Mouse (Mus musculus): Measurements from ENCODE around the gene Ccdc183. TPM values are rescaled to one million over a fixed set of nuclear protein-coding genes. Genes with fewer than 3 reads are reported as not detected.

Gene Ccdc183
- polyA plus RNA-seq, 2 experiments: 0.08 TPM; not detected in 1

GRCm38 (mm10) chr2:25565741-25566140, 51.7 kb downstream of the Ccdc183 start:
- no peak for TF ChIP-seq CTCF (IDR thresholded peaks at IDR 0.05; ENCODE audit: low read depth)
- Histone ChIP-seq H3K27ac (no peak overlapping the region), H3K27me3 (ENCODE audit: control insufficient read depth, insufficient read depth, low read length) (no peaks in the 10 kb centered on the region), H3K4me2 (ENCODE audit: low read depth) (no peak overlapping the region), H3K4me1 (replicated peaks; ENCODE audit: control insufficient read depth in 2 of 2, insufficient read depth in 2 of 2, low read length in 1 of 2) (no peaks in the 10 kb centered on the region), H3K9me3 (ENCODE audit: control insufficient read depth, low read length) (no peaks in the 10 kb centered on the region), H3K9ac (replicated peaks) (no peak overlapping the region), H3K4me3 (ENCODE audit: insufficient read depth in 1 of 2, low read depth in 2 of 2, low read length in 2 of 2) (no peak overlapping the region), H3K36me3 (replicated peaks; ENCODE audit: control insufficient read depth, insufficient read depth, low read depth) (peaks cover 23% of the 10 kb centered on the region)
- 83% methylated on average over 8 of the region's 8 CpGs for WGBS (ENCODE audit: insufficient replicate concordance)
- DNase-seq (ENCODE audit: low read depth in 3 of 3, low spot score in 3 of 3) (no peak), ATAC-seq (ENCODE audit: insufficient read depth) (no peak)

DNA sequence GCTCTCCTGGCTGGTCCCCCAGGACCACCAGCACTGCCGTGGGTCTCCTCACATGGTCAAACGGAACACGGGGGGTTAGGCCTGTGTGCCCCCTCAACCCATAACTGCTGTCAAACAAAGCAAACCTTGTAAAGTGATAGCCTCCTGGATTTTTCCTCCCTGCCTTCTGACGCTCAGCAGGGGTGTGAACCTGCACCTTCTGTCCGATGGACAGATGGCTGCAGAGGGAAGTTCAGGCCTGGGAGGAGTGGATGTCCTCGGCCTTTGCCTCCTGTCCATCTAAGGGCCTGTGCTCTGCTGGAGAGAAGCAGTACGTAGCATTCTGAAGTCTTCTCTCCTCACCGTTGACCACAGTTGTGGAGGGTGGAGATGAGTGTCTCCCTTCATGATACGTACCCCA, 55.5 kb downstream of the Ccdc183 start:
- Histone ChIP-seq H3K27ac (no peak overlapping the region), H3K4me3 (ENCODE audit: insufficient read depth in 1 of 2, low read depth in 2 of 2, low read length in 2 of 2) (no peak overlapping the region), H3K27me3 (ENCODE audit: control insufficient read depth, insufficient read depth, low read length) (no peaks in the 10 kb centered on the region), H3K9ac (replicated peaks) (no peak overlapping the region), H3K36me3 (replicated peaks; ENCODE audit: control insufficient read depth, insufficient read depth, low read depth) (peaks cover 33% of the 10 kb centered on the region), H3K4me1 (replicated peaks; ENCODE audit: control insufficient read depth in 2 of 2, insufficient read depth in 2 of 2, low read length in 1 of 2) (peaks cover 8 to 12% of the 10 kb centered on the region in 2 experiments), H3K9me3 (ENCODE audit: control insufficient read depth, low read length) (no peaks in the 10 kb centered on the region), H3K4me2 (ENCODE audit: low read depth) (no peak overlapping the region)
- TF ChIP-seq CTCF (IDR thresholded peaks at IDR 0.05; ENCODE audit: low read depth): no peak
- TF ChIP-seq EP300 (IDR thresholded peaks at IDR 0.05; ENCODE audit: low read depth): no peak
- WGBS (ENCODE audit: insufficient replicate concordance): 79% methylated on average over 9 of the region's 9 CpGs
- ATAC-seq (ENCODE audit: insufficient read depth): no peak
- DNase-seq (ENCODE audit: low read depth in 3 of 3, low spot score in 3 of 3): no peak

DNA sequence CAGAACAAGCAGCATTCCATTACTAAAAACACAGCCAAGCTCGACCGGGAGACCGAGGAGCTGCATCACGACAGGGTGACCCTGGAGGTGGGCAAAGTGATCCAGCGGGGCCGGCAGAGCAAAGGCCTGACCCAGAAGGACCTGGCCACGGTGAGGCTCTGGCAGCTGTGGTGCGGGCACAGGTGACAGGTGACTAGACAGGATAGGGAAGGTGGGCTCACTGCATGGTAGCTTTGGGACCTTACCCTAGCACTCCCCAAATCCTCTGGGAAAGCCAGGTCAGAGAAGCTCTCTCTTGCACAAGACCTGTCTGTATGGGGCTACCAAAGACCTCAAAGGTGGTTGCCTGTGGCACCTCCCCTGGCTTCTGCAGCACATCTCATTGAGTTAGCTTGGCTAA, 56.9 kb downstream of the Ccdc183 start:
- no peak for DNase-seq (ENCODE audit: low read depth in 3 of 3, low spot score in 3 of 3)
- ATAC-seq (ENCODE audit: insufficient read depth): no peak
- H3K27me3 ChIP-seq (ENCODE audit: control insufficient read depth, insufficient read depth, low read length): no peaks in the 10 kb centered on the region
- no peak overlapping the region for H3K4me3 ChIP-seq (ENCODE audit: insufficient read depth in 1 of 2, low read depth in 2 of 2, low read length in 2 of 2)
- H3K4me1 ChIP-seq (replicated peaks; ENCODE audit: control insufficient read depth in 2 of 2, insufficient read depth in 2 of 2, low read length in 1 of 2): peaks cover 8 to 16% of the 10 kb centered on the region in 2 experiments
- no peaks in the 10 kb centered on the region for H3K9me3 ChIP-seq (ENCODE audit: control insufficient read depth, low read length)
- WGBS (ENCODE audit: insufficient replicate concordance): 93% methylated on average over 8 of the region's 8 CpGs
- no peak overlapping the region for H3K27ac ChIP-seq
- TF ChIP-seq CTCF (IDR thresholded peaks at IDR 0.05; ENCODE audit: low read depth): no peak
- TF ChIP-seq EP300 (IDR thresholded peaks at IDR 0.05; ENCODE audit: low read depth): no peak
- H3K4me2 ChIP-seq (ENCODE audit: low read depth): no peak overlapping the region
- no peak overlapping the region for H3K9ac ChIP-seq (replicated peaks)
- H3K36me3 ChIP-seq (replicated peaks; ENCODE audit: control insufficient read depth, insufficient read depth, low read depth): peaks cover 33% of the 10 kb centered on the region

DNA sequence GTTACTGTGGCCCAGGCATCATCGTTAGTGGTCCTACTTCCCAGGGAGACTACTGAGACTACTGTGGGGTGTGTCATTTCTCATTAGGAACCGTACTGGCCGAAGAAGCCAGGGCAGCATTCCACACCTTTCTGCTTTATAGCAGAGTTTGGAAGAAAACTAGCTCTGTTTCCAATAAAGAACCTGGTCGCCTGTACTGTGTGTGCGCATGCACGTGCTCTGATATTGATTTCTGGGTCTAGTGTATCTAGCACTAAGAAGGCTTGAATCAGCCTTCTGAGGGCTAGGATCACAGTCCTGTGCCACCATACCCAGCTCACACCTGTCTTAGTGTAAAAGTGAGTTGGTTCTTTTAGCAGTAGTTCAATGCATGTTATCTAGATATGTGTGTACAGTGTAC, 58.7 kb downstream of the Ccdc183 start:
- Histone ChIP-seq H3K4me3 (ENCODE audit: insufficient read depth in 1 of 2, low read depth in 2 of 2, low read length in 2 of 2) (peak overlapping the region; percentile 73 to 92), H3K4me2 (ENCODE audit: low read depth) (peak overlapping the region; percentile 99), H3K9me3 (ENCODE audit: control insufficient read depth, low read length) (no peaks in the 10 kb centered on the region), H3K9ac (replicated peaks) (peak overlapping the region; percentile 84), H3K4me1 (replicated peaks; ENCODE audit: control insufficient read depth in 2 of 2, insufficient read depth in 2 of 2, low read length in 1 of 2) (peaks cover 8 to 16% of the 10 kb centered on the region in 2 experiments), H3K27me3 (ENCODE audit: control insufficient read depth, insufficient read depth, low read length) (no peaks in the 10 kb centered on the region), H3K27ac (no peak overlapping the region), H3K36me3 (replicated peaks; ENCODE audit: control insufficient read depth, insufficient read depth, low read depth) (peaks cover 31% of the 10 kb centered on the region)
- ATAC-seq (ENCODE audit: insufficient read depth) (no peak), DNase-seq (ENCODE audit: low read depth in 3 of 3, low spot score in 3 of 3) (no peak)
- 71% methylated on average over 6 of the region's 6 CpGs for WGBS (ENCODE audit: insufficient replicate concordance)
- TF ChIP-seq EP300 (IDR thresholded peaks at IDR 0.05; ENCODE audit: low read depth) (no peak), CTCF (IDR thresholded peaks at IDR 0.05; ENCODE audit: low read depth) (no peak)

Other genes with a start within 250 kb of the Ccdc183 start
Only the 30 nearest of the 33 such genes appear.
- gene Entpd2, start 221.8 kb downstream of the Ccdc183 start, polyA plus RNA-seq (2012; rRNA removed): 0.18 and 0.30 TPM in 2 replicates
- gene Entpd2, start 221.8 kb downstream of the Ccdc183 start, polyA plus RNA-seq (2014; fragmentation: Nextera tagmentation; extraction: Ambion mirVana): 0.23 TPM in 1 of 2 replicates, not detected in the other
- 3.4 and 3.9 TPM in 2 replicates for gene Npdc1, start 218.3 kb downstream of the Ccdc183 start, polyA plus RNA-seq (2012; rRNA removed)
- gene Npdc1, start 218.3 kb downstream of the Ccdc183 start, polyA plus RNA-seq (2014; fragmentation: Nextera tagmentation; extraction: Ambion mirVana): 2.4 and 2.7 TPM in 2 replicates
- 0.55 and 0.58 TPM in 2 replicates for gene Fut7, start 194.4 kb downstream of the Ccdc183 start, polyA plus RNA-seq (2012; rRNA removed)
- gene Fut7, start 194.4 kb downstream of the Ccdc183 start, polyA plus RNA-seq (2014; fragmentation: Nextera tagmentation; extraction: Ambion mirVana): 0.34 and 0.90 TPM in 2 replicates
- gene Abca2, start 189.0 kb downstream of the Ccdc183 start, polyA plus RNA-seq (2012; rRNA removed): 2.4 and 2.5 TPM in 2 replicates
- 0.91 and 1.1 TPM in 2 replicates for gene Abca2, start 189.0 kb downstream of the Ccdc183 start, polyA plus RNA-seq (2014; fragmentation: Nextera tagmentation; extraction: Ambion mirVana)
- 0.08 and 0.32 TPM in 2 replicates for gene Clic3, start 160.8 kb downstream of the Ccdc183 start, polyA plus RNA-seq (2012; rRNA removed)
- gene Clic3, start 160.8 kb downstream of the Ccdc183 start, polyA plus RNA-seq (2014; fragmentation: Nextera tagmentation; extraction: Ambion mirVana): 0.18 and 0.27 TPM in 2 replicates
- gene Paxx, start 156.6 kb downstream of the Ccdc183 start, polyA plus RNA-seq (2012; rRNA removed): 7.9 and 9.2 TPM in 2 replicates
- 6.3 and 7.3 TPM in 2 replicates for gene Paxx, start 156.6 kb downstream of the Ccdc183 start, polyA plus RNA-seq (2014; fragmentation: Nextera tagmentation; extraction: Ambion mirVana)
- 0.47 and 0.96 TPM in 2 replicates for gene Ptgds, start 147.6 kb downstream of the Ccdc183 start, polyA plus RNA-seq (2012; rRNA removed)
- 0.17 TPM in 1 of 2 replicates, not detected in the other for gene Ptgds, start 147.6 kb downstream of the Ccdc183 start, polyA plus RNA-seq (2014; fragmentation: Nextera tagmentation; extraction: Ambion mirVana)
- not detected in 2 replicates for gene Lcn12, start 123.8 kb downstream of the Ccdc183 start, polyA plus RNA-seq (2012; rRNA removed)
- not detected in 2 replicates for gene Lcn12, start 123.8 kb downstream of the Ccdc183 start, polyA plus RNA-seq (2014; fragmentation: Nextera tagmentation; extraction: Ambion mirVana)
- gene Fbxw5, start 116.9 kb downstream of the Ccdc183 start, polyA plus RNA-seq (2012; rRNA removed): 6.2 and 8.1 TPM in 2 replicates
- 18.3 and 20.4 TPM in 2 replicates for gene Fbxw5, start 116.9 kb downstream of the Ccdc183 start, polyA plus RNA-seq (2014; fragmentation: Nextera tagmentation; extraction: Ambion mirVana)
- gene C8g, start 116.0 kb downstream of the Ccdc183 start, polyA plus RNA-seq (2012; rRNA removed): 26.7 and 31.2 TPM in 2 replicates
- 53.1 and 57.9 TPM in 2 replicates for gene C8g, start 116.0 kb downstream of the Ccdc183 start, polyA plus RNA-seq (2014; fragmentation: Nextera tagmentation; extraction: Ambion mirVana)
- 5.2 and 5.9 TPM in 2 replicates for gene Traf2, start 70.7 kb downstream of the Ccdc183 start, polyA plus RNA-seq (2012; rRNA removed)
- 12.3 and 14.4 TPM in 2 replicates for gene Traf2, start 70.7 kb downstream of the Ccdc183 start, polyA plus RNA-seq (2014; fragmentation: Nextera tagmentation; extraction: Ambion mirVana)
- 86.5 and 104 TPM in 2 replicates for gene Edf1, start 59.8 kb downstream of the Ccdc183 start, polyA plus RNA-seq (2012; rRNA removed)
- 192 and 203 TPM in 2 replicates for gene Edf1, start 59.8 kb downstream of the Ccdc183 start, polyA plus RNA-seq (2014; fragmentation: Nextera tagmentation; extraction: Ambion mirVana)
- gene Mamdc4, start 42.8 kb downstream of the Ccdc183 start, polyA plus RNA-seq (2012; rRNA removed): 1.6 and 9.7 TPM in 2 replicates
- 0.18 and 0.25 TPM in 2 replicates for gene Mamdc4, start 42.8 kb downstream of the Ccdc183 start, polyA plus RNA-seq (2014; fragmentation: Nextera tagmentation; extraction: Ambion mirVana)
- 29.5 and 31.4 TPM in 2 replicates for gene Phpt1, start 42.5 kb downstream of the Ccdc183 start, polyA plus RNA-seq (2012; rRNA removed)
- gene Phpt1, start 42.5 kb downstream of the Ccdc183 start, polyA plus RNA-seq (2014; fragmentation: Nextera tagmentation; extraction: Ambion mirVana): 44.9 and 46.5 TPM in 2 replicates
- 0.07 and 0.11 TPM in 2 replicates for gene Ajm1, start 35.9 kb downstream of the Ccdc183 start, polyA plus RNA-seq (2012; rRNA removed)
- not detected in 2 replicates for gene Ajm1, start 35.9 kb downstream of the Ccdc183 start, polyA plus RNA-seq (2014; fragmentation: Nextera tagmentation; extraction: Ambion mirVana)
- gene Rabl6, start 9.2 kb downstream of the Ccdc183 start, polyA plus RNA-seq (2012; rRNA removed): 19.0 and 21.5 TPM in 2 replicates
- gene Rabl6, start 9.2 kb downstream of the Ccdc183 start, polyA plus RNA-seq (2014; fragmentation: Nextera tagmentation; extraction: Ambion mirVana): 18.6 and 19.7 TPM in 2 replicates
- gene Tmem141, start 4.3 kb upstream of the Ccdc183 start, polyA plus RNA-seq (2012; rRNA removed): 5.9 and 9.8 TPM in 2 replicates
- 9.3 and 9.4 TPM in 2 replicates for gene Tmem141, start 4.3 kb upstream of the Ccdc183 start, polyA plus RNA-seq (2014; fragmentation: Nextera tagmentation; extraction: Ambion mirVana)
- 23.4 and 27.6 TPM in 2 replicates for gene Fcna, start 10.4 kb upstream of the Ccdc183 start, polyA plus RNA-seq (2012; rRNA removed)
- gene Fcna, start 10.4 kb upstream of the Ccdc183 start, polyA plus RNA-seq (2014; fragmentation: Nextera tagmentation; extraction: Ambion mirVana): 41.5 and 47.1 TPM in 2 replicates
- not detected in 2 replicates for gene Lcn8, start 35.4 kb upstream of the Ccdc183 start, polyA plus RNA-seq (2012; rRNA removed)
- not detected in 2 replicates for gene Lcn8, start 35.4 kb upstream of the Ccdc183 start, polyA plus RNA-seq (2014; fragmentation: Nextera tagmentation; extraction: Ambion mirVana)
- gene Lcn5, start 40.3 kb upstream of the Ccdc183 start, polyA plus RNA-seq (2012; rRNA removed): not detected in 2 replicates
- not detected in 2 replicates for gene Lcn5, start 40.3 kb upstream of the Ccdc183 start, polyA plus RNA-seq (2014; fragmentation: Nextera tagmentation; extraction: Ambion mirVana)
- gene Lcn6, start 59.1 kb upstream of the Ccdc183 start, polyA plus RNA-seq (2012; rRNA removed): not detected in 2 replicates
- gene Lcn6, start 59.1 kb upstream of the Ccdc183 start, polyA plus RNA-seq (2014; fragmentation: Nextera tagmentation; extraction: Ambion mirVana): not detected in 2 replicates
- not detected in 2 replicates for gene Lcn10, start 65.0 kb upstream of the Ccdc183 start, polyA plus RNA-seq (2012; rRNA removed)
- gene Lcn10, start 65.0 kb upstream of the Ccdc183 start, polyA plus RNA-seq (2014; fragmentation: Nextera tagmentation; extraction: Ambion mirVana): not detected in 2 replicates
- not detected in 2 replicates for gene Obp2a, start 82.4 kb upstream of the Ccdc183 start, polyA plus RNA-seq (2012; rRNA removed)
- gene Obp2a, start 82.4 kb upstream of the Ccdc183 start, polyA plus RNA-seq (2014; fragmentation: Nextera tagmentation; extraction: Ambion mirVana): not detected in 2 replicates
- 3.9 and 5.9 TPM in 2 replicates for gene Bmyc, start 89.1 kb upstream of the Ccdc183 start, polyA plus RNA-seq (2012; rRNA removed)
- gene Bmyc, start 89.1 kb upstream of the Ccdc183 start, polyA plus RNA-seq (2014; fragmentation: Nextera tagmentation; extraction: Ambion mirVana): 7.3 and 7.4 TPM in 2 replicates
- not detected in 2 replicates for gene Obp2b, start 119.3 kb upstream of the Ccdc183 start, polyA plus RNA-seq (2012; rRNA removed)
- gene Obp2b, start 119.3 kb upstream of the Ccdc183 start, polyA plus RNA-seq (2014; fragmentation: Nextera tagmentation; extraction: Ambion mirVana): not detected in 2 replicates
- gene Lcn3, start 147.9 kb upstream of the Ccdc183 start, polyA plus RNA-seq (2012; rRNA removed): not detected in 2 replicates
- gene Lcn3, start 147.9 kb upstream of the Ccdc183 start, polyA plus RNA-seq (2014; fragmentation: Nextera tagmentation; extraction: Ambion mirVana): not detected in 2 replicates
- gene Lcn11, start 159.3 kb upstream of the Ccdc183 start, polyA plus RNA-seq (2012; rRNA removed): not detected in 2 replicates
- gene Lcn11, start 159.3 kb upstream of the Ccdc183 start, polyA plus RNA-seq (2014; fragmentation: Nextera tagmentation; extraction: Ambion mirVana): not detected in 2 replicates
- not detected in 2 replicates for gene Gm13539, start 164.6 kb upstream of the Ccdc183 start, polyA plus RNA-seq (2012; rRNA removed)
- gene Gm13539, start 164.6 kb upstream of the Ccdc183 start, polyA plus RNA-seq (2014; fragmentation: Nextera tagmentation; extraction: Ambion mirVana): not detected in 2 replicates
- gene Glt6d1, start 198.2 kb upstream of the Ccdc183 start, polyA plus RNA-seq (2012; rRNA removed): not detected in 2 replicates
- not detected in 2 replicates for gene Glt6d1, start 198.2 kb upstream of the Ccdc183 start, polyA plus RNA-seq (2014; fragmentation: Nextera tagmentation; extraction: Ambion mirVana)
- gene Lcn9, start 205.5 kb upstream of the Ccdc183 start, polyA plus RNA-seq (2012; rRNA removed): not detected in 2 replicates
- gene Lcn9, start 205.5 kb upstream of the Ccdc183 start, polyA plus RNA-seq (2014; fragmentation: Nextera tagmentation; extraction: Ambion mirVana): not detected in 2 replicates

Data from liver, embryonic 14.5 days (tissue).